Mouse (Mus musculus): ENCODE data around the gene Cnga4.

GRCm38 (mm10) chr7:105374866-105375265 is 29.5 kb upstream of the Cnga4 start, which contains the start of gene Gm5901:
- TF ChIP-seq ETS1 (IDR thresholded peaks at IDR 0.05; ENCODE audit: low read depth, low read length) (no peak), CTCF (IDR thresholded peaks at IDR 0.05 in 2 of 3, conservative IDR thresholded peaks at IDR 0.05 in 1 of 3; ENCODE audit: control insufficient read depth in 1 of 3, insufficient read depth in 1 of 3, low read depth in 2 of 3, low read length in 3 of 3, poor library complexity in 1 of 3, severe bottlenecking in 1 of 3) (no peak), ZNF384 (IDR thresholded peaks at IDR 0.05; ENCODE audit: low read depth, low read length) (no peak), JUND (IDR thresholded peaks at IDR 0.05; ENCODE audit: low read depth, low read length) (no peak), MAFK (IDR thresholded peaks at IDR 0.05; ENCODE audit: borderline replicate concordance, low read depth, low read length) (no peak), ZC3H11A (IDR thresholded peaks at IDR 0.05; ENCODE audit: low read depth, low read length) (no peak), ELF1 (IDR thresholded peaks at IDR 0.05; ENCODE audit: low read depth, low read length) (no peak), POLR2AphosphoS2 (IDR thresholded peaks at IDR 0.05; ENCODE audit: low read length) (no peak), POLR2AphosphoS5 (IDR thresholded peaks at IDR 0.05; ENCODE audit: borderline replicate concordance, low read depth, low read length) (no peak), POLR2A (IDR thresholded peaks at IDR 0.05; ENCODE audit: control insufficient read depth in 1 of 2, insufficient read depth in 1 of 2, low read depth in 1 of 2, low read length in 2 of 2, poor library complexity in 1 of 2) (no peak), MAX (IDR thresholded peaks at IDR 0.05; ENCODE audit: low read length) (no peak), HCFC1 (IDR thresholded peaks at IDR 0.05; ENCODE audit: low read depth, low read length) (no peak), ZKSCAN1 (IDR thresholded peaks at IDR 0.05; ENCODE audit: low read depth, low read length) (no peak), TCF12 (IDR thresholded peaks at IDR 0.05; ENCODE audit: low read depth, low read length) (no peak)

Data from MEL (cell line).